Mouse (Mus musculus) ES-Bruce4 (cell line): ENCODE measurements around the gene Gm21954. TPM values are rescaled to one million over a fixed set of nuclear protein-coding genes. Genes with fewer than 3 reads are reported as not detected.
A peak's percentile ranks its signal among the peaks of the same experiment; 100 is the strongest.

Source experiments
- H3K27ac ChIP-seq: 2 replicates; pipeline ENCODE4 v1.5.1; 2012; ENCODE audit warnings: low read length, inconsistent platforms; ENCODE audit not compliant: insufficient read depth
- H3K27me3 ChIP-seq: 2 replicates; pipeline ENCODE4 v1.6.1; 2012; ENCODE audit warnings: mild to moderate bottlenecking, low read length, inconsistent platforms; ENCODE audit not compliant: control insufficient read depth, poor library complexity, insufficient read depth, severe bottlenecking
- H3K36me3 ChIP-seq: 2 replicates; pipeline ENCODE4 v1.6.1; 2012; ENCODE audit warnings: inconsistent platforms, mild to moderate bottlenecking, low read length, moderate library complexity; ENCODE audit not compliant: control insufficient read depth, poor library complexity, insufficient read depth, severe bottlenecking
- H3K4me1 ChIP-seq: one replicate; pipeline ENCODE4 v1.8.1; 2011; ENCODE audit warnings: low read length; ENCODE audit not compliant: control insufficient read depth, insufficient read depth
- H3K4me3 ChIP-seq: 2 replicates; pipeline ENCODE4 v1.5.1; 2011; ENCODE audit warnings: low read depth, mild to moderate bottlenecking, low read length
- H3K9ac ChIP-seq: 2 replicates; pipeline ENCODE4 v1.6.1; 2012; ENCODE audit warnings: low read depth, mild to moderate bottlenecking, inconsistent platforms; ENCODE audit not compliant: poor library complexity, severe bottlenecking
- H3K9me3 ChIP-seq: replicated peaks from 2 replicates; pipeline ENCODE4 v1.6.1; 2012; ENCODE audit warnings: mild to moderate bottlenecking, low read length, inconsistent platforms; ENCODE audit not compliant: control insufficient read depth, poor library complexity, insufficient read depth, severe bottlenecking
- CTCF ChIP-seq: IDR thresholded peaks from one replicate; pipeline ENCODE4 v1.8.1; 2011; ENCODE audit warnings: low read depth, low read length
- EP300 ChIP-seq: IDR thresholded peaks from 2 replicates; pipeline ENCODE4 v1.6.1; 2011; ENCODE audit warnings: low read depth, low read length; ENCODE audit not compliant: insufficient read depth
- POLR2A ChIP-seq: IDR thresholded peaks from one replicate; pipeline ENCODE4 v1.8.1; 2011; ENCODE audit warnings: low read length; ENCODE audit not compliant: insufficient read depth
- polyA plus RNA-seq: library from polyadenylated mRNA; stranded (reverse); fragments of >200 nt; gene quantifications from 2 replicates; pipeline ENCODE4 v1.2.4, GENCODE M21; 2011; ENCODE audit warnings: low read depth; ENCODE audit not compliant: missing spikeins, insufficient read depth, insufficient read length

The Gm21954 gene
- not detected in 2 replicates for polyA plus RNA-seq

- TF ChIP-seq EP300 (no peak), CTCF (no peak), POLR2A (no peak)
- no peak within 1 kb of the TSS for H3K9ac ChIP-seq
- no peak within 1 kb of the TSS for H3K27ac ChIP-seq
- H3K4me3 ChIP-seq: no peak within 1 kb of the TSS
- no peaks in the 10 kb centered on the region; the same call in 1 of the 2 replicates for H3K27me3 ChIP-seq
- H3K36me3 ChIP-seq: no peaks in the 10 kb centered on the region
- H3K4me1 ChIP-seq: no peaks in the 10 kb centered on the region
- H3K9me3 ChIP-seq: no peaks in the 10 kb centered on the region
Measured at GRCm38 (mm10) chr3:55472110-55472509, at the start of gene Gm21954. Gene Gm21954 (minus strand): TSS chr3:55472210.

GRCm38 (mm10) chr3:55521776-55522175 lies 49.8 kb upstream of the Gm21954 start:
- no peak overlapping the region for H3K27ac ChIP-seq

GRCm38 (mm10) chr3:55520240-55521180 lies 48.5 kb upstream of the Gm21954 start:
- no peak overlapping the region for H3K27ac ChIP-seq
- no peak overlapping the region for H3K9ac ChIP-seq
- H3K36me3 ChIP-seq: no peaks in the 10 kb centered on the region
- no peaks in the 10 kb centered on the region for H3K4me1 ChIP-seq
- TF ChIP-seq POLR2A (no peak), EP300 (no peak), CTCF (peak; percentile 69)
- no peak overlapping the region for H3K4me3 ChIP-seq
- H3K27me3 ChIP-seq: no peaks in the 10 kb centered on the region
- no peaks in the 10 kb centered on the region for H3K9me3 ChIP-seq

More at GRCm38 (mm10) chr3:55521776-55522175, 49.8 kb upstream of the Gm21954 start:
- no peak for TF ChIP-seq EP300
- no peaks in the 10 kb centered on the region for H3K9me3 ChIP-seq
- H3K4me3 ChIP-seq: no peak overlapping the region
- no peaks in the 10 kb centered on the region for H3K27me3 ChIP-seq
- no peak overlapping the region for H3K9ac ChIP-seq
- H3K36me3 ChIP-seq: no peaks in the 10 kb centered on the region
- no peaks in the 10 kb centered on the region for H3K4me1 ChIP-seq

- Histone ChIP-seq H3K4me3 (no peak overlapping the region), H3K27ac (no peak overlapping the region), H3K4me1 (no peaks in the 10 kb centered on the region)
Measured at GRCm38 (mm10) chr3:55517454-55518014, 45.5 kb upstream of the Gm21954 start.

GRCm38 (mm10) chr3:55515966-55516365 lies 44.0 kb upstream of the Gm21954 start:
- Histone ChIP-seq H3K27me3 (no peaks in the 10 kb centered on the region), H3K9ac (no peak overlapping the region), H3K4me1 (no peaks in the 10 kb centered on the region), H3K9me3 (no peaks in the 10 kb centered on the region), H3K36me3 (no peaks in the 10 kb centered on the region), H3K4me3 (no peak overlapping the region), H3K27ac (no peak overlapping the region)
- TF ChIP-seq EP300: no peak
- TF ChIP-seq CTCF: no peak
- no peak for TF ChIP-seq POLR2A

More at GRCm38 (mm10) chr3:55517454-55518014, 45.5 kb upstream of the Gm21954 start:
- TF ChIP-seq POLR2A (no peak), CTCF (no peak), EP300 (no peak)
- no peaks in the 10 kb centered on the region for H3K27me3 ChIP-seq
- no peaks in the 10 kb centered on the region for H3K36me3 ChIP-seq
- H3K9me3 ChIP-seq: no peaks in the 10 kb centered on the region
- H3K9ac ChIP-seq: no peak overlapping the region

GRCm38 (mm10) chr3:55511658-55512057 lies 39.6 kb upstream of the Gm21954 start:
- no peak overlapping the region for H3K27ac ChIP-seq
- H3K9ac ChIP-seq: no peak overlapping the region
- no peaks in the 10 kb centered on the region for H3K9me3 ChIP-seq
- TF ChIP-seq POLR2A (no peak), EP300 (no peak), CTCF (no peak)
- H3K4me3 ChIP-seq: no peak overlapping the region
- H3K4me1 ChIP-seq: no peaks in the 10 kb centered on the region
- no peaks in the 10 kb centered on the region for H3K36me3 ChIP-seq
- no peaks in the 10 kb centered on the region for H3K27me3 ChIP-seq
